Mouse (Mus musculus): ENCODE results near the gene Gm10134.

DNA sequence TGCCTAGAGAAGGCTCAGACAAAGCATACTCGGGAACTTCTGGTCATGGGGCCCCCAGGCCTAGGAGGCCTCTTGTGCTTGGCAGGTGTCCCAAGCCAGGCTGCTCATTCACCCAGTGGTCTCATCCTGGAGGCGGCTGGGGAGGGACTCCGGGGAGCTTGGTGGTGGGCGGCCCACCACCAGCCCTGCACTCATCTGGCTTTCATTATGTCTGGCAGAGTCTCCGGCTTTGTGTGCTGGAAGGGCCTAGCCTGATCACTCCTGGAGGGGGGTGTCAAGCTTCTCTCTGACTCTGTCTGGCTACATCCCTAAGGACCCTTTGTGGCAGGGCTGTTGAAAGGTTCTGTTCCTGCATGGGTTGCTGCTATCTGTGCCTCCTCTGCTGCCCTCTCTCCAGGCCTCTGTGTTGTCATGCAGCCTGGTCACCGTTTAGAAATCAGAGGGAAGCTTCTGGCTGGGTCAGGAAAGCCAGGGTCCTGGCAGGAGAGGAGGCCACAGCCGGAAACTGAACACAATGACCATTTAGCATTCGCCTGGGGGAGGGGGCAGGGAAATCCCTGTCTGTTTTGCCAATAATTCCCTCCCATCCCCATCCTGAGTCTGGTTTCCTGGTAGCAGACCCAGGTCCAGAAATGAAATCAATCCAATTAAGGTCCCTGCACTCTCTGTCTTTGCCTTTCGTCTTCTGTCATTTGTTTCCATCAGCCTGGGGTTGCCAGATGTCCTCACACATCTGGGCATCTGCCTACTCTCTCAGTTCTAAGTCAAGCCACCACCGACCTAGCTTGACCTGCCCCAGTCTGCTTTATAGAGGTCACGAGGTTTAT, 28.8 kb downstream of the Gm10134 start:
- TF ChIP-seq CTCF (IDR thresholded peaks at IDR 0.05; ENCODE audit: low read depth, low read length) (no peak), POLR2A (IDR thresholded peaks at IDR 0.05; ENCODE audit: extremely low read depth, insufficient read depth, low read length) (no peak)
